Mouse (Mus musculus): ENCODE data around the gene Ptprm. TPM values are rescaled to one million over a fixed set of nuclear protein-coding genes. Genes with fewer than 3 reads are reported as not detected.

Gene Ptprm
- polyA plus RNA-seq, 1 experiment from 2014 or later: 7.0 TPM

DNA sequence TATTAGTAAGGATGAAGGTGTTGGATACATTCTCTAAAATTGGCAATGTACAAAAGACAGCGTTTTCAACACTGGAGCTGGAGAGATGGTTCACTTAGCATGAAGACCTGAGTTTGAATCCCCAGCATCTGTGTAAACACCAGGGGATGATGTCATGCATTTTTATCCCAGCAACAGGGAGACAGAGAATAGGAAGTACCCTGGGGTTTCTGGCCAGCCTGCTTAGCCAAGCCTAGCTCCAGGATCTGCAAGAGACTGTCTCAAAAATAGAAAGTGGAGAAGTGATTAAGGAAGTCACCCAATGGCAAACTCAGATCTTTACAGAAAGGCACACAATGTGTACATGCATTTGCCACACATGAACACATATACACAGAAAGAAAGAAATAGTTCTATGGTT, 174.8 kb downstream of the Ptprm start:
- no peaks in the 10 kb centered on the region for H3K4me1 ChIP-seq (ENCODE audit: control insufficient read depth, insufficient read depth, low read length)
- H3K4me3 ChIP-seq (ENCODE audit: low read length): no peak overlapping the region
- no peak overlapping the region for H3K27ac ChIP-seq (ENCODE audit: low read length)
- H3K27me3 ChIP-seq (replicated peaks; ENCODE audit: control insufficient read depth, insufficient read depth, low read length): no peaks in the 10 kb centered on the region
- H3K4me2 ChIP-seq (ENCODE audit: low read depth, low read length): no peak overlapping the region
- no peak overlapping the region for H3K9ac ChIP-seq (ENCODE audit: low read depth, low read length)
- H3K9me3 ChIP-seq (ENCODE audit: control insufficient read depth, low read length): no peaks in the 10 kb centered on the region
- WGBS: 74% methylated on average over 1 of the region's 1 CpGs
- ATAC-seq: no peak
- H3K36me3 ChIP-seq (ENCODE audit: control insufficient read depth, insufficient read depth, low read length): no peaks in the 10 kb centered on the region

DNA sequence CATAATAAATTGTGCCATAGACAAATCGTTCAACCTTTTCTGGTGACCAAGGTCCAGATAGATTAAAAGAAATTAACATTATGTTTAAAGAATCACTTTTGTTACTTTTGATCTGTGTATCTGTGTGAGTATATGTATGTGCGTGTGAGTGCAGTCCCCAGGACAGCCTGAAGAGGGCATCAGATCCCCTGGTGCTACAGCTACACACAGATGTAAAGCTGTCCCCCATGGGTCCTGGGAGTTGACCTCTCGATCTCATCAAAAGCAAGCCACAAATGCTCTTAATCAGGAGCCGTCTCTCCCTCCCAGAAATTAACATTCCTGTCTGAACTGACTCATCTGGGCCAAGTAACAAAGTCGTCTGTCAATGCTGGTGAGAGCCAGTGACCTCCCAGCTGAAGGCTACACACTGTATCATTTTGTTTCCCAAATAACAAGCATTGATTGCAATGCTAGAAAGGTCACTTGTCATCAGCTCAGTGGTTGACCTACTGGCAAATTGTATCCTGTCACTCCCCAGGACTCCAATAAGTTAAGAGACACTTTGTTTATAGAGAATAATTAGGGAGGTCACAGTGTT, 175.5 kb downstream of the Ptprm start:
- Histone ChIP-seq H3K9me3 (ENCODE audit: control insufficient read depth, low read length) (no peaks in the 10 kb centered on the region), H3K9ac (ENCODE audit: low read depth, low read length) (no peak overlapping the region), H3K4me3 (ENCODE audit: low read length) (no peak overlapping the region), H3K4me2 (ENCODE audit: low read depth, low read length) (no peak overlapping the region), H3K4me1 (ENCODE audit: control insufficient read depth, insufficient read depth, low read length) (no peaks in the 10 kb centered on the region), H3K36me3 (ENCODE audit: control insufficient read depth, insufficient read depth, low read length) (no peaks in the 10 kb centered on the region), H3K27me3 (replicated peaks; ENCODE audit: control insufficient read depth, insufficient read depth, low read length) (no peaks in the 10 kb centered on the region), H3K27ac (ENCODE audit: low read length) (no peak overlapping the region)
- no peak for ATAC-seq
- 81% methylated on average over 5 of the region's 5 CpGs for WGBS

DNA sequence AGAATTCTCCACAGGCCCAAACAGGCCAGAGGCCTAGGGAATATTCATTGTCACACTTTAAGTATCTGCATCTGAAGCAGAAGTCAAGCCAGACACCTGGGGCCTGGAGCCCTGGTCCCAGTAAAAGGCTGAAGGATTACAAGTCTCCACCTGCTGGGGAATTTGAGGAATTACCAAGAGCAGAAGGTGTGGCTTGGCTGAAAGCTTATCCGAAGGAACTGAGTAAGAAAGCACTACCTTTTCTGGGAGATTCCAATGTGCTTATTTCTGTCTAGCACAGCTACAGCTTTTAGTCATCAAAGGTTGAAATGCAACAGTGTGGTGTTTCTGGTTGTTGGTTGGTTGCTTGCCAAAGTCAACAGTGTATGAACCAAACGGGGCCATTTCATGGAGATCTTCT, 178.4 kb downstream of the Ptprm start:
- no peak overlapping the region for H3K4me2 ChIP-seq (ENCODE audit: low read depth, low read length)
- no peaks in the 10 kb centered on the region for H3K9me3 ChIP-seq (ENCODE audit: control insufficient read depth, low read length)
- no peaks in the 10 kb centered on the region for H3K4me1 ChIP-seq (ENCODE audit: control insufficient read depth, insufficient read depth, low read length)
- H3K4me3 ChIP-seq (ENCODE audit: low read length): no peak overlapping the region
- ATAC-seq: no peak
- H3K9ac ChIP-seq (ENCODE audit: low read depth, low read length): no peak overlapping the region
- no peak overlapping the region for H3K27ac ChIP-seq (ENCODE audit: low read length)
- 41% methylated on average over 2 of the region's 2 CpGs for WGBS
- H3K36me3 ChIP-seq (ENCODE audit: control insufficient read depth, insufficient read depth, low read length): no peaks in the 10 kb centered on the region
- no peaks in the 10 kb centered on the region for H3K27me3 ChIP-seq (replicated peaks; ENCODE audit: control insufficient read depth, insufficient read depth, low read length)

DNA sequence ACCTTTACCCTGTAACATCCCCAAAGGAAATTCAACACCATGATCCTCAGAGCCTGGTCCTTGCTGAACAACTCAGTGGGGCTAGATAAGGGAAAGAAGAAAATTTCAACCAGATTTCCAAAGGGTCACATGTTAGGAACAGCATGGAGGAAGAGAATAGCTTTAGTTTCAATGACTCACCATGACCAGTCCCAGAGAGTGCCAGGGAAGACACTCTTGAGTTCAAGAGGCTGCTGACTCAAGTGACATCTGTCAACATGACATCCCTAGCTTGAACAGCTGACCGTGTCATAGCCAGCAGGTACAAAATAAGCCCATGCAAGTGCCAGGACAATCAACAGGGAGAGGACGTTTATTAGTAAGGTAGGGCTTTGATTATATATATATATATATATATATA, 182.9 kb downstream of the Ptprm start:
- no peak for ATAC-seq
- Histone ChIP-seq H3K27me3 (replicated peaks; ENCODE audit: control insufficient read depth, insufficient read depth, low read length) (no peaks in the 10 kb centered on the region), H3K36me3 (ENCODE audit: control insufficient read depth, insufficient read depth, low read length) (no peaks in the 10 kb centered on the region), H3K4me1 (ENCODE audit: control insufficient read depth, insufficient read depth, low read length) (no peaks in the 10 kb centered on the region), H3K9ac (ENCODE audit: low read depth, low read length) (no peak overlapping the region), H3K27ac (ENCODE audit: low read length) (no peak overlapping the region), H3K4me2 (ENCODE audit: low read depth, low read length) (no peak overlapping the region), H3K4me3 (ENCODE audit: low read length) (no peak overlapping the region), H3K9me3 (ENCODE audit: control insufficient read depth, low read length) (no peaks in the 10 kb centered on the region)
- 85% methylated on average over 2 of the region's 2 CpGs for WGBS

GRCm38 (mm10) chr17:67170696-67171095, 183.6 kb downstream of the Ptprm start:
- Histone ChIP-seq H3K4me1 (ENCODE audit: control insufficient read depth, insufficient read depth, low read length) (no peaks in the 10 kb centered on the region), H3K9ac (ENCODE audit: low read depth, low read length) (no peak overlapping the region), H3K27me3 (replicated peaks; ENCODE audit: control insufficient read depth, insufficient read depth, low read length) (no peaks in the 10 kb centered on the region), H3K4me2 (ENCODE audit: low read depth, low read length) (no peak overlapping the region), H3K27ac (ENCODE audit: low read length) (no peak overlapping the region), H3K36me3 (ENCODE audit: control insufficient read depth, insufficient read depth, low read length) (no peaks in the 10 kb centered on the region), H3K9me3 (ENCODE audit: control insufficient read depth, low read length) (no peaks in the 10 kb centered on the region), H3K4me3 (ENCODE audit: low read length) (no peak overlapping the region)
- ATAC-seq: no peak
- 77% methylated on average over 7 of the region's 7 CpGs for WGBS

DNA sequence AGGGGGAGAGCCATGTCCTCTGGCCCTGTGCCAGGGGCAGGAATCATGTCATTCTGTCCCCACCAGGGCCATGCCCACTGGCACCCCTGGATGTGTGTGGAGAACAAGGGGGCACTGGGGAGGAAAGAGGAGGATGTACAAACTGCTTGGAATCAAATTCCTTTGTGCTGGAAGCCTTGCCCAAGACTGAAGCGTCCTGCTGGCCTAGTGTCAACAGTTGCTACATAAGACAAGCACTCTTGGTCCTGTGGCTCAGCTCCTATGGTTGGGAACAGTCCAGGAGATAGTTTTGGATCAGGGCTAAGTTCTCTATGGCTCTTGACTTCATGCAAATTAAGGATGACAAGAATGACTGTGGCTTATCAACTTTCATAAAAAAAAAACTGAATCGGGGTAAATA, 188.4 kb downstream of the Ptprm start:
- Histone ChIP-seq H3K27ac (ENCODE audit: low read length) (no peak overlapping the region), H3K36me3 (ENCODE audit: control insufficient read depth, insufficient read depth, low read length) (no peaks in the 10 kb centered on the region), H3K27me3 (replicated peaks; ENCODE audit: control insufficient read depth, insufficient read depth, low read length) (no peaks in the 10 kb centered on the region), H3K9me3 (ENCODE audit: control insufficient read depth, low read length) (no peaks in the 10 kb centered on the region), H3K9ac (ENCODE audit: low read depth, low read length) (no peak overlapping the region), H3K4me3 (ENCODE audit: low read length) (no peak overlapping the region), H3K4me1 (ENCODE audit: control insufficient read depth, insufficient read depth, low read length) (no peaks in the 10 kb centered on the region), H3K4me2 (ENCODE audit: low read depth, low read length) (no peak overlapping the region)
- no peak for ATAC-seq
- WGBS: 83% methylated on average over 2 of the region's 2 CpGs

DNA sequence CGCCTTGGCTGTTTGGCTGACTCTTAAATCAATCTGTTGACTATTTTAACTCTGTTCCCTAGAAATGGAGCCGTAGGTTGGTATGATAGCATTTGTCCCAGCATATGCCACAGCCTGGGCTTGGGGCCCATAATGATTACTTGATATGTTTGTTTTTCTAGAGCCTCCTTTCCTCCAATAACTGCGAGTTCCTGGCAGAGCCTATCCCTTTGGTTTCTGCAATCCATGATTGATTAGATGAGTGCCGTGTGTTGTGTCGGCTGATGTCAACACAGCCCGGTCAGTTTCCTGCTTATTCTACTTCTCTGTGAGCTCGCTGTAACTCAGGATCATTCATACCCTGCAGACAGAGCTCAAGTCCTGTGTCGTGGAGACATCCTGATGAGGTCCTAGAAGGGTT, 194.6 kb downstream of the Ptprm start:
- H3K4me3 ChIP-seq (ENCODE audit: low read length): no peak overlapping the region
- H3K9ac ChIP-seq (ENCODE audit: low read depth, low read length): no peak overlapping the region
- H3K36me3 ChIP-seq (ENCODE audit: control insufficient read depth, insufficient read depth, low read length): no peaks in the 10 kb centered on the region
- no peaks in the 10 kb centered on the region for H3K4me1 ChIP-seq (ENCODE audit: control insufficient read depth, insufficient read depth, low read length)
- WGBS: 48% methylated on average over 8 of the region's 8 CpGs
- no peaks in the 10 kb centered on the region for H3K9me3 ChIP-seq (ENCODE audit: control insufficient read depth, low read length)
- H3K4me2 ChIP-seq (ENCODE audit: low read depth, low read length): no peak overlapping the region
- no peak overlapping the region for H3K27ac ChIP-seq (ENCODE audit: low read length)
- H3K27me3 ChIP-seq (replicated peaks; ENCODE audit: control insufficient read depth, insufficient read depth, low read length): no peaks in the 10 kb centered on the region
- ATAC-seq: no peak

- Histone ChIP-seq H3K27me3 (replicated peaks; ENCODE audit: control insufficient read depth, insufficient read depth, low read length) (no peaks in the 10 kb centered on the region), H3K4me2 (ENCODE audit: low read depth, low read length) (no peak overlapping the region), H3K9ac (ENCODE audit: low read depth, low read length) (no peak overlapping the region), H3K4me3 (ENCODE audit: low read length) (no peak overlapping the region), H3K36me3 (ENCODE audit: control insufficient read depth, insufficient read depth, low read length) (no peaks in the 10 kb centered on the region), H3K27ac (ENCODE audit: low read length) (no peak overlapping the region), H3K4me1 (ENCODE audit: control insufficient read depth, insufficient read depth, low read length) (no peaks in the 10 kb centered on the region), H3K9me3 (ENCODE audit: control insufficient read depth, low read length) (no peaks in the 10 kb centered on the region)
- no peak for ATAC-seq
- 86% methylated on average over 7 of the region's 7 CpGs for WGBS
Observed at GRCm38 (mm10) chr17:67157089-67157752, 197.0 kb downstream of the Ptprm start.

- no peak for ATAC-seq
- no peak overlapping the region for H3K4me2 ChIP-seq (ENCODE audit: low read depth, low read length)
- WGBS: 83% methylated on average over 3 of the region's 3 CpGs
- no peaks in the 10 kb centered on the region for H3K36me3 ChIP-seq (ENCODE audit: control insufficient read depth, insufficient read depth, low read length)
- no peak overlapping the region for H3K27ac ChIP-seq (ENCODE audit: low read length)
- no peaks in the 10 kb centered on the region for H3K4me1 ChIP-seq (ENCODE audit: control insufficient read depth, insufficient read depth, low read length)
- H3K9me3 ChIP-seq (ENCODE audit: control insufficient read depth, low read length): no peaks in the 10 kb centered on the region
- H3K4me3 ChIP-seq (ENCODE audit: low read length): no peak overlapping the region
- no peak overlapping the region for H3K9ac ChIP-seq (ENCODE audit: low read depth, low read length)
- no peaks in the 10 kb centered on the region for H3K27me3 ChIP-seq (replicated peaks; ENCODE audit: control insufficient read depth, insufficient read depth, low read length)
Observed at GRCm38 (mm10) chr17:67152218-67152617, 202.0 kb downstream of the Ptprm start.

DNA sequence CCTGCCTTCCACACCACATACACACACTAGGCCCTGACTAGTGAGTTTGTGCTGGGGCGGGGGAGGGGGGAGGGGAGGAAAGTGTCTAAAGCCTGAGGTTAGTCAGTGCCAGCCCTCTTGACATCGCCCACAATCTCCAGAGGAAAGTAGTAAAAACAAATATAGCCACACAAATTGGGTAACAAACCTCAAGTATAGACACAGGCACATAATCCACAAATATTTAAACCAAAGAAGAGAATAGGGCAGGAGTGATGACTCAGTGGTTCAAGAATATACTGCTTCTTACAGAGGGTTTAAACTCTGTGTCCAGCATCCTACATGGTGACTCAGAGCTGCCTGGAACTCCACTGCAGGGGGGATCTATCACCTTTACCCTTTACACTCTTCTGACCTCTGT, 203.8 kb downstream of the Ptprm start:
- no peak overlapping the region for H3K9ac ChIP-seq (ENCODE audit: low read depth, low read length)
- no peaks in the 10 kb centered on the region for H3K36me3 ChIP-seq (ENCODE audit: control insufficient read depth, insufficient read depth, low read length)
- H3K4me2 ChIP-seq (ENCODE audit: low read depth, low read length): no peak overlapping the region
- no peak for ATAC-seq
- H3K4me3 ChIP-seq (ENCODE audit: low read length): no peak overlapping the region
- H3K9me3 ChIP-seq (ENCODE audit: control insufficient read depth, low read length): no peaks in the 10 kb centered on the region
- H3K27me3 ChIP-seq (replicated peaks; ENCODE audit: control insufficient read depth, insufficient read depth, low read length): no peaks in the 10 kb centered on the region
- H3K4me1 ChIP-seq (ENCODE audit: control insufficient read depth, insufficient read depth, low read length): no peaks in the 10 kb centered on the region
- 79% methylated on average over 2 of the region's 2 CpGs for WGBS
- H3K27ac ChIP-seq (ENCODE audit: low read length): no peak overlapping the region

All from intestine, embryonic 16.5 days (tissue).